Mouse (Mus musculus) heart, adult 2 months (tissue): ENCODE data around the gene Pkib. TPM values are rescaled to one million over a fixed set of nuclear protein-coding genes. Genes with fewer than 3 reads are reported as not detected.

Source experiments
- DNase-seq, 2 experiments: peaks; one replicate each; pipeline ENCODE4 v3.0.0; 2021
- H3K27ac ChIP-seq: fragments of 200-600 bp; 2 replicates; pipeline ENCODE4 v1.8.1; 2022
- H3K27me3 ChIP-seq: fragments of 200-500 bp; 2 replicates; pipeline ENCODE4 v1.6.1; 2012; ENCODE audit warnings: mild to moderate bottlenecking, low read length, inconsistent platforms, mixed read lengths; ENCODE audit not compliant: control insufficient read depth, insufficient read depth
- H3K36me3 ChIP-seq: fragments of 200-500 bp; 2 replicates; pipeline ENCODE4 v1.6.1; 2012; ENCODE audit warnings: low read length, inconsistent platforms; ENCODE audit not compliant: control insufficient read depth, insufficient read depth
- H3K4me1 ChIP-seq: fragments of 200-500 bp; 2 replicates; pipeline ENCODE4 v1.6.1; 2011; ENCODE audit warnings: low read length; ENCODE audit not compliant: control insufficient read depth, insufficient read depth
- H3K4me3 ChIP-seq: fragments of 200-600 bp; 2 replicates; pipeline ENCODE4 v1.8.1; 2022
- H3K79me2 ChIP-seq: fragments of 200-500 bp; replicated peaks from 2 replicates; pipeline ENCODE4 v1.6.1; 2012; ENCODE audit warnings: mild to moderate bottlenecking, inconsistent platforms, low read length, moderate library complexity, mixed read lengths; ENCODE audit not compliant: control insufficient read depth, insufficient read depth
- H3K9ac ChIP-seq: fragments of 200-500 bp; 2 replicates; pipeline ENCODE4 v1.6.1; 2012; ENCODE audit warnings: low read depth, mild to moderate bottlenecking, control low read depth, inconsistent platforms, low read length, mixed read lengths
- CTCF ChIP-seq: fragments of 200-600 bp; IDR thresholded peaks from 2 replicates; pipeline ENCODE4 v1.8.1; 2022; ENCODE audit warnings: antibody characterized with exemption, mild to moderate bottlenecking, moderate library complexity
- EP300 ChIP-seq: fragments of 200-500 bp; IDR thresholded peaks from 2 replicates; pipeline ENCODE4 v1.6.1; 2011; ENCODE audit warnings: low read depth, low read length, control low read depth; ENCODE audit not compliant: insufficient read depth
- POLR2A ChIP-seq: fragments of 200-500 bp; IDR thresholded peaks from 2 replicates; pipeline ENCODE4 v1.6.1; 2011; ENCODE audit warnings: mild to moderate bottlenecking, low read depth, low read length, control low read depth; ENCODE audit not compliant: insufficient read depth
- WGBS: fragments of 180-500 bp; shearing (Covaris S2); methylation state at CpG from one replicate; pipeline ENCODE4 v1.1.7; 2018; 5-methylcytosine and 5-hydroxymethylcytosine counted together
- intact Hi-C: fragments of 180-260 bp; cut with DNase I; formaldehyde crosslinking; loops from one replicate; pipeline ENCODE4 v1.15.1; 2025
- polyA plus RNA-seq: library from polyadenylated mRNA; depleted of rRNA; stranded (reverse); fragments of >200 nt; gene quantifications from 2 replicates; pipeline ENCODE4 v1.2.3, GENCODE M21; 2012
- total RNA-seq, 2 experiments: library from RNA; stranded (reverse); gene quantifications; 2 replicates each; pipeline ENCODE4 v1.2.3; 2021

Pkib gene
- total and polyA plus RNA-seq, 3 experiments: 0.39 to 1.6 (median 0.47) TPM

- 74% methylated on average over 2 of the region's 2 CpGs for WGBS
- intact Hi-C loops: loop anchor here (5.0 kb wide), 1 partner anchor 279 kb away; no protein-coding TSS in a partner anchor
These were observed 109.6 kb downstream of the Pkib start for GRCm38 (mm10) chr10:57741351-57741750.

GRCm38 (mm10) chr10:57743045-57743444, 111.3 kb downstream of the Pkib start:
- Histone ChIP-seq H3K79me2 (no peaks in the 10 kb centered on the region), H3K27ac (no peak overlapping the region), H3K36me3 (no peaks in the 10 kb centered on the region), H3K27me3 (no peaks in the 10 kb centered on the region), H3K9ac (no peak overlapping the region), H3K4me1 (no peaks in the 10 kb centered on the region), H3K4me3 (no peak overlapping the region)
- TF ChIP-seq CTCF (no peak), EP300 (no peak), POLR2A (no peak)
- DNase-seq: no peak
- WGBS: 68% methylated on average over 7 of the region's 7 CpGs
- intact Hi-C loops: loop anchor here (1.0 to 5.0 kb wide), 3 partner anchors 52 to 281 kb away; no protein-coding TSS in a partner anchor

More at GRCm38 (mm10) chr10:57741351-57741750, 109.6 kb downstream of the Pkib start:
- Histone ChIP-seq H3K79me2 (no peaks in the 10 kb centered on the region), H3K9ac (no peak overlapping the region), H3K27me3 (no peaks in the 10 kb centered on the region), H3K4me1 (no peaks in the 10 kb centered on the region), H3K36me3 (no peaks in the 10 kb centered on the region), H3K27ac (no peak overlapping the region), H3K4me3 (no peak overlapping the region)
- TF ChIP-seq EP300 (no peak), POLR2A (no peak), CTCF (no peak)
- DNase-seq: no peak

- peak; percentile 75 for TF ChIP-seq CTCF
- no peak for TF ChIP-seq POLR2A
- no peak for TF ChIP-seq EP300
- Histone ChIP-seq H3K4me1 (no peaks in the 10 kb centered on the region), H3K79me2 (no peaks in the 10 kb centered on the region), H3K4me3 (peak overlapping the region; percentile 46), H3K27ac (no peak overlapping the region), H3K27me3 (no peaks in the 10 kb centered on the region), H3K9ac (peak overlapping the region; percentile 73; the same call in 1 of the 2 replicates), H3K36me3 (no peaks in the 10 kb centered on the region)
- WGBS: 2% methylated on average over 6 of the region's 6 CpGs
- DNase-seq: peak; percentile 39 to 52
- intact Hi-C loops: loop anchor here (1.0 to 5.0 kb wide), 3 partner anchors 52 to 281 kb away; no protein-coding TSS in a partner anchor
These were observed 111.8 kb downstream of the Pkib start for GRCm38 (mm10) chr10:57743606-57744016.

DNA sequence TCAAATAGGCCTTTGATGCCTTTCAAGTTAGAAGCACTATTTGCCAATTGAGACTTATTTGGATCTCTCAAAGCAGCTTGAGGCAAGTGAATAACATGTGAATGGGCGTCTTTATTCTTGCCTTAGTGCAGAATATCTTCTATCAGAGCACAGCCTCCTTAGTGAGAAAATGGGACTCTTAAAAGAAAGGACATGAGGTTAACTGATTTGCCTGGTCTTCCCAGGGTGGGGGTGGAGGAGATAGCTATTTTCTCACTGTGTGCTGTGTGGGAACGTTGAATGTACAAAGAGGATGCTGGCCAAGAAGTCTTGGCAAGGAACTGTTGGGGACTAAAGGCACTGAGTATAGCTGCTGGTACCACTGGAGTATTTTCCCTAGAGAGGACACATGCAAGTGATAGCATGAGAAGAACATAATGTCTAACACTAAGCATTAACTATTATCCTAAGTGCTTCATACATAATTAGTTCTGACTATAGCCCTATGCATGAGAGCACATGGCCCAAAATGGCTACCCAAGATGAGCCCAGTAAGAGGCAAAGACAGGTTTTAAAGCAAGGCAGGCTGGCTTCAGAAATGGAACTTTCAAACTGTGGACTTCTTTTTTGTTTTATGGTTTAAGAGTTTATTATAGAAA, 112.5 kb downstream of the Pkib start:
- intact Hi-C loops: loop anchor here (5.0 kb wide), 1 partner anchor 282 kb away; no protein-coding TSS in a partner anchor
- Histone ChIP-seq H3K4me1 (no peaks in the 10 kb centered on the region), H3K27ac (no peak overlapping the region), H3K4me3 (no peak overlapping the region), H3K27me3 (no peaks in the 10 kb centered on the region), H3K36me3 (no peaks in the 10 kb centered on the region), H3K79me2 (no peaks in the 10 kb centered on the region), H3K9ac (no peak overlapping the region)
- 24% methylated on average over 2 of the region's 2 CpGs for WGBS
- TF ChIP-seq EP300 (no peak), POLR2A (no peak), CTCF (no peak)
- no peak for DNase-seq

- TF ChIP-seq POLR2A (no peak), EP300 (no peak), CTCF (no peak)
- no peak for DNase-seq
- Histone ChIP-seq H3K36me3 (no peaks in the 10 kb centered on the region), H3K4me1 (no peaks in the 10 kb centered on the region), H3K27ac (no peak overlapping the region), H3K9ac (no peak overlapping the region), H3K4me3 (no peak overlapping the region), H3K27me3 (no peaks in the 10 kb centered on the region), H3K79me2 (no peaks in the 10 kb centered on the region)
- intact Hi-C loops: no loop called here
These were observed 113.7 kb downstream of the Pkib start for GRCm38 (mm10) chr10:57745452-57745851.

DNA sequence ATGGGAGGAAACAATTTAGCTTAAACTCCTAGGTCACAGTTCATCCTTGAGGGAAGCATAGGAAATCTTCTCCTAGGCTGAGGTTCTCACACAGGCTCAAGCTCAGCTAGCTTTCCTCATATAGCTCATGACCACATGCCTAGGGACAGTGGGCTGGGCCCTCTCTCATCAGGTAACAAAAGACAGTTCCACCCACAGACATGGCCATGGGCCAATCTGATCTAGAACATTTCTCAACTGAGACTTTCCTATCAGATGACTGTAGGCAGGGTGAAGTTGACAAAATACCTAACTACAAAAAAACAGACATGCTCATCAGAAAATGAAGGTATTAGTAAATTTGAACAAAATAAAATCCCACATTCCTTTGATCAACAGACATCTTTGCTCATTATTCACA, 115.3 kb downstream of the Pkib start:
- no peaks in the 10 kb centered on the region for H3K36me3 ChIP-seq
- intact Hi-C loops: no loop called here
- no peak overlapping the region for H3K9ac ChIP-seq
- H3K27me3 ChIP-seq: no peaks in the 10 kb centered on the region
- H3K4me3 ChIP-seq: no peak overlapping the region
- H3K27ac ChIP-seq: no peak overlapping the region
- no peaks in the 10 kb centered on the region for H3K4me1 ChIP-seq
- DNase-seq: no peak
- no peaks in the 10 kb centered on the region for H3K79me2 ChIP-seq
- TF ChIP-seq POLR2A (no peak), CTCF (no peak), EP300 (no peak)
